Mouse (Mus musculus): ENCODE measurements around the gene Macrod2. TPM values are rescaled to one million over a fixed set of nuclear protein-coding genes. Genes with fewer than 3 reads are reported as not detected.

Macrod2 gene
- polyA plus RNA-seq, 1 experiment from 2014 or later: 22.7 TPM

GRCm38 (mm10) chr2:140535832-140536571, 140.9 kb downstream of the Macrod2 start:
- no peaks in the 10 kb centered on the region for H3K4me1 ChIP-seq (ENCODE audit: insufficient read depth, low read depth, low read length)
- H3K27me3 ChIP-seq (replicated peaks; ENCODE audit: insufficient read depth, low read length): no peaks in the 10 kb centered on the region
- H3K36me3 ChIP-seq (ENCODE audit: insufficient read depth, low read length): no peaks in the 10 kb centered on the region
- H3K9me3 ChIP-seq (ENCODE audit: low read length): no peaks in the 10 kb centered on the region
- H3K27ac ChIP-seq (ENCODE audit: low read length): no peak overlapping the region
- ATAC-seq: 0 out of 2 replicates have a peak, but pooled peaks have one; percentile 32
- 67% methylated on average over 5 of the region's 5 CpGs for WGBS
- no peak overlapping the region for H3K9ac ChIP-seq (replicated peaks; ENCODE audit: low read depth)
- no peak overlapping the region for H3K4me2 ChIP-seq (replicated peaks; ENCODE audit: low read depth, low read length)
- TF ChIP-seq EP300 (IDR thresholded peaks at IDR 0.05) (peak; percentile 16; the same call in 1 of the 2 replicates), CTCF (IDR thresholded peaks at IDR 0.05) (no peak)
- DNase-seq (ENCODE audit: low spot score): peak; percentile 24
- H3K4me3 ChIP-seq (ENCODE audit: low read depth, low read length): no peak overlapping the region

DNA sequence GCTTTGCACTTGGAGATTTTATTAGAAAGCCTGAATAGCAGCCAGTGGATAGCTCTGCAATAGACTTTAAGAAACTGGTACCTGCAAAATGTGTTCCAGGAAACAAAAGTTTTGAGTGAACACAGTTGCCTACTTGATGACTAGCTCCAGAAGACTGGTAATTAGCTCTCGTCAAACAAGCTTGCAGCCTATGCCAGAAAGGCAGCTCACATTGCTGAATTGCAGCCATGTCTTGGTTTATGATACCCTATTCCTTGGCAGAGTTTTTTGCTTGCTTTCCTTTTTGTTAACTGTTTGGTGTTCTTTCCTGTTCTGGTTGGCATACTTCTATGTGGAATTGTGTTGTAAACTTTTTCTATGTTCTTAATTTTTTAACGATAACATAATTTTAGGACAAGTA, 154.2 kb downstream of the Macrod2 start:
- 64% methylated on average over 2 of the region's 2 CpGs for WGBS

DNA sequence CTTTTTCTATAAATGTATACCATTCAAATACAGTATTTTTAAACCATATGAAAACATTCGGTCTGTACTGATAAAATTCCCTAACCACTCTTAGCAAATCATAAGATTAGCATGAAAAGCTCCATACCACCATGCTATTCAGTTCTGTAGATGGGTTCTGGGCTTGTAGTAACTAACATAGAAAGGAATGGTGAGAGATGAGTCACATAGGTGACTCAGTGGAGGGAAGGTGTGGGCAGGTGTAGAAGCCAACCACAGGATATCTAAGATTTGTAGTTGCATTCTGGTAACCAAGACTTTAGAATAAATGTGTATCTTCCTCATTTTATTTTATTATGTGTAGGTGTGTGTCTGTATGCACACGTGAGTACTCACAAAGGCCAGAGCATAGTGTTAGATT, 166.3 kb downstream of the Macrod2 start:
- DNase-seq (ENCODE audit: low spot score): no peak
- H3K27ac ChIP-seq (ENCODE audit: low read length): no peak overlapping the region
- 78% methylated on average over 2 of the region's 2 CpGs for WGBS

More for the DNA sequence above, 154.2 kb downstream of the Macrod2 start:
- Histone ChIP-seq H3K36me3 (ENCODE audit: insufficient read depth, low read length) (no peaks in the 10 kb centered on the region), H3K4me3 (ENCODE audit: low read depth, low read length) (no peak overlapping the region), H3K4me1 (ENCODE audit: insufficient read depth, low read depth, low read length) (no peaks in the 10 kb centered on the region), H3K4me2 (replicated peaks; ENCODE audit: low read depth, low read length) (no peak overlapping the region), H3K27me3 (replicated peaks; ENCODE audit: insufficient read depth, low read length) (no peaks in the 10 kb centered on the region), H3K9me3 (ENCODE audit: low read length) (no peaks in the 10 kb centered on the region), H3K9ac (replicated peaks; ENCODE audit: low read depth) (no peak overlapping the region), H3K27ac (ENCODE audit: low read length) (no peak overlapping the region)
- no peak for DNase-seq (ENCODE audit: low spot score)
- no peak for ATAC-seq
- TF ChIP-seq EP300 (IDR thresholded peaks at IDR 0.05) (no peak), CTCF (IDR thresholded peaks at IDR 0.05) (no peak)

GRCm38 (mm10) chr2:140570874-140571273, 175.8 kb downstream of the Macrod2 start:
- DNase-seq (ENCODE audit: low spot score) (no peak), ATAC-seq (no peak)
- Histone ChIP-seq H3K4me3 (ENCODE audit: low read depth, low read length) (no peak overlapping the region), H3K9ac (replicated peaks; ENCODE audit: low read depth) (no peak overlapping the region), H3K9me3 (ENCODE audit: low read length) (no peaks in the 10 kb centered on the region), H3K27me3 (replicated peaks; ENCODE audit: insufficient read depth, low read length) (no peaks in the 10 kb centered on the region), H3K4me2 (replicated peaks; ENCODE audit: low read depth, low read length) (no peak overlapping the region), H3K36me3 (ENCODE audit: insufficient read depth, low read length) (no peaks in the 10 kb centered on the region), H3K27ac (ENCODE audit: low read length) (no peak overlapping the region), H3K4me1 (ENCODE audit: insufficient read depth, low read depth, low read length) (no peaks in the 10 kb centered on the region)
- 82% methylated on average over 6 of the region's 6 CpGs for WGBS
- no peak for TF ChIP-seq EP300 (IDR thresholded peaks at IDR 0.05)
- no peak for TF ChIP-seq CTCF (IDR thresholded peaks at IDR 0.05)

More for the DNA sequence above, 166.3 kb downstream of the Macrod2 start:
- Histone ChIP-seq H3K9ac (replicated peaks; ENCODE audit: low read depth) (no peak overlapping the region), H3K36me3 (ENCODE audit: insufficient read depth, low read length) (no peaks in the 10 kb centered on the region), H3K4me2 (replicated peaks; ENCODE audit: low read depth, low read length) (no peak overlapping the region), H3K4me1 (ENCODE audit: insufficient read depth, low read depth, low read length) (no peaks in the 10 kb centered on the region), H3K27me3 (replicated peaks; ENCODE audit: insufficient read depth, low read length) (no peaks in the 10 kb centered on the region), H3K4me3 (ENCODE audit: low read depth, low read length) (no peak overlapping the region), H3K9me3 (ENCODE audit: low read length) (no peaks in the 10 kb centered on the region)
- no peak for ATAC-seq
- TF ChIP-seq EP300 (IDR thresholded peaks at IDR 0.05) (no peak), CTCF (IDR thresholded peaks at IDR 0.05) (no peak)

DNA sequence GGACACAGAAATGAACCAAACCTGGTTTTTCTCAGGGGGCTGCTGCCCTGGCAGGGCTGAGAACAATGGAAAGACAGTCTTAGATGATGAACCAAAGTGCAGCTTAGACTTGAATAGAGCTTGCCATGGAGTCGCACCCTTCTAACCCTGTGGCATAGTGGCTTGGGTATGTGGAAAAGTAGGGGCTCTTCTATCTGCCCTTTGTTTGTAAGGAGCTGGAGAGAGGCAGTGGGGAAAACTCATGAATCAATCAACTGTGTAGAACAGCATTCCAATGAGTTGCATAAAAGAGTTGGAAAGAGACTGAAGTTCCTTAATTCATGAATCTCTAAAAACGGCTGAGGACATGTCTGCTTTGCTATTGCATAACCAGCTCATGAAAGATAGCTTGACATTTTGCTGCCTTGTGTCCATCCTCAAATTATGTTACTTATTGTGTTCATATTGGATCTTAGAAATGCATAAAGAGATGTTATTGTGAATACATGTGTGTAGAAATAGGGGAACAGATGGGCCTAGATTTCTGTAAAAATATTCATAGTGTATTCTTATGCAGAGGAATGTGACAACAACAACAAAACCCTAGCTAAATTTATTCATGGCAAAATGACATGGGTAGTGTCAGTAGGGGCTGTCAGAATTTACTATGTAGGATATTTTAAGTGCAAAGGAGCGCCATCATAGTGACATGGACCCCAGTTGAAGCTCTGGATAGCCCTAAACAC, 197.6 kb downstream of the Macrod2 start:
- H3K4me3 ChIP-seq (ENCODE audit: low read depth, low read length): no peak overlapping the region
- TF ChIP-seq EP300 (IDR thresholded peaks at IDR 0.05) (no peak), CTCF (IDR thresholded peaks at IDR 0.05) (no peak)
- no peak overlapping the region for H3K9ac ChIP-seq (replicated peaks; ENCODE audit: low read depth)
- 66% methylated on average over 3 of the region's 3 CpGs for WGBS
- H3K27ac ChIP-seq (ENCODE audit: low read length): no peak overlapping the region
- no peak overlapping the region for H3K4me2 ChIP-seq (replicated peaks; ENCODE audit: low read depth, low read length)
- H3K36me3 ChIP-seq (ENCODE audit: insufficient read depth, low read length): no peaks in the 10 kb centered on the region
- no peaks in the 10 kb centered on the region for H3K27me3 ChIP-seq (replicated peaks; ENCODE audit: insufficient read depth, low read length)
- ATAC-seq (no peak), DNase-seq (ENCODE audit: low spot score) (peak; percentile 43)
- H3K4me1 ChIP-seq (ENCODE audit: insufficient read depth, low read depth, low read length): no peaks in the 10 kb centered on the region
- no peaks in the 10 kb centered on the region for H3K9me3 ChIP-seq (ENCODE audit: low read length)

DNA sequence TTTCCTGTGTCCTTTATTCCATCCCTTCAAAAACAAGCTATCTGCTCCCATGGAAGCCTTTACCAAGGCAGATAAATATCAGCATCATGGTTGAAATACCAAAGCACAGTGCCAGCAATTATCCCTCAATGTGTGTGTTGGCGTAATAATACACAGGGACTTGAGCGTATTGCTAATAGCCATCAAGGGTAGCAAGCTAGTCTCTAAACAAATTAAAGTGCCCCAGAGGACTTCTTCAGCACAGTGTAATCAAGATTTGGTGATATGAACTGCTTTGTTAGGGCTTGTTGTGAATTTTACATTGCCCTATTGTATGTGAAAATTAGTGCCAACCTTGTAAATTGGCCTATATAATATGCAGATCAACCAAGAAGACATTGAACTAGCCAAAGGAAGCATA, 201.8 kb downstream of the Macrod2 start:
- Histone ChIP-seq H3K4me3 (ENCODE audit: low read depth, low read length) (no peak overlapping the region), H3K36me3 (ENCODE audit: insufficient read depth, low read length) (no peaks in the 10 kb centered on the region), H3K9ac (replicated peaks; ENCODE audit: low read depth) (no peak overlapping the region), H3K9me3 (ENCODE audit: low read length) (no peaks in the 10 kb centered on the region), H3K4me2 (replicated peaks; ENCODE audit: low read depth, low read length) (no peak overlapping the region), H3K4me1 (ENCODE audit: insufficient read depth, low read depth, low read length) (no peaks in the 10 kb centered on the region), H3K27ac (ENCODE audit: low read length) (no peak overlapping the region), H3K27me3 (replicated peaks; ENCODE audit: insufficient read depth, low read length) (no peaks in the 10 kb centered on the region)
- DNase-seq (ENCODE audit: low spot score): no peak
- no peak for TF ChIP-seq EP300 (IDR thresholded peaks at IDR 0.05)
- no peak for TF ChIP-seq CTCF (IDR thresholded peaks at IDR 0.05)
- WGBS: 80% methylated on average over 2 of the region's 2 CpGs
- ATAC-seq: no peak

All from lung, postnatal 0 days (tissue).